Mouse (Mus musculus) MEL (cell line): ENCODE measurements around the gene Kcnk1. TPM values are rescaled to one million over a fixed set of nuclear protein-coding genes. Genes with fewer than 3 reads are reported as not detected.

Source experiments
- DNase-seq: peaks from one replicate; pipeline ENCODE4 v3.0.0; 2011; ENCODE audit warnings: low read depth, low spot score
- H3K27ac ChIP-seq: 2 replicates; pipeline ENCODE4 v1.5.1; 2012; ENCODE audit warnings: low read depth, mild to moderate bottlenecking, control low read depth, low read length, moderate library complexity; ENCODE audit not compliant: control insufficient read depth
- H3K27me3 ChIP-seq, 2 experiments: fragments of 150-350 bp in 1 of 2; sonication (generic) in 1 of 2; 2 replicates each; pipeline ENCODE4 v1.6.1; 2012; ENCODE audit warnings: low read length in 2 of 2, mild to moderate bottlenecking in 2 of 2, improper control_type of control experiment in 1 of 2, moderate library complexity in 1 of 2; ENCODE audit not compliant: insufficient read depth in 2 of 2, control insufficient read depth in 1 of 2
- H3K36me3 ChIP-seq, 2 experiments: 2 replicates each; pipeline ENCODE4 v1.6.1; 2012 to 2014; ENCODE audit warnings: low read length in 2 of 2, improper control_type of control experiment in 1 of 2, inconsistent platforms in 1 of 2, mild to moderate bottlenecking in 1 of 2; ENCODE audit not compliant: insufficient read depth in 2 of 2, control insufficient read depth in 1 of 2
- H3K4me1 ChIP-seq, 2 experiments: fragments of 150-350 bp in 1 of 2; sonication (generic) in 1 of 2; 2 replicates each; pipeline ENCODE4 v1.6.1; 2012; ENCODE audit warnings: low read length in 2 of 2, improper control_type of control experiment in 1 of 2, mild to moderate bottlenecking in 1 of 2; ENCODE audit not compliant: insufficient read depth in 2 of 2, control insufficient read depth in 1 of 2
- H3K4me3 ChIP-seq, 2 experiments: fragments of 150-350 bp in 1 of 2; sonication (generic) in 1 of 2; 2 replicates each; pipeline ENCODE4 v1.5.1; 2012; ENCODE audit warnings: low read depth in 2 of 2, low read length in 2 of 2, mild to moderate bottlenecking in 2 of 2, moderate library complexity in 2 of 2, control low read depth in 1 of 2, improper control_type of control experiment in 1 of 2; ENCODE audit not compliant: control insufficient read depth in 1 of 2, insufficient read depth in 1 of 2
- H3K79me2 ChIP-seq: 2 replicates; pipeline ENCODE4 v1.6.1; 2012; ENCODE audit warnings: mild to moderate bottlenecking, low read length, moderate library complexity; ENCODE audit not compliant: control insufficient read depth, poor library complexity, insufficient read depth
- H3K9ac ChIP-seq: 2 replicates; pipeline ENCODE4 v1.6.1; 2012; ENCODE audit warnings: low read depth, mild to moderate bottlenecking, control low read depth, low read length, moderate library complexity; ENCODE audit not compliant: control insufficient read depth, poor library complexity, severe bottlenecking
- H3K9me3 ChIP-seq: fragments of 150-350 bp; sonication (generic); replicated peaks from 2 replicates; pipeline ENCODE4 v1.6.1; 2012; ENCODE audit warnings: mild to moderate bottlenecking, low read length, improper control_type of control experiment, moderate library complexity; ENCODE audit not compliant: insufficient read depth
- BHLHE40 ChIP-seq: IDR thresholded peaks from 2 replicates; pipeline ENCODE4 v1.6.1; 2012; ENCODE audit warnings: low read depth, mild to moderate bottlenecking, inconsistent platforms, low read length, improper control_type of control experiment, borderline replicate concordance
- CHD1 ChIP-seq: IDR thresholded peaks from 2 replicates; pipeline ENCODE4 v1.6.1; 2012; ENCODE audit warnings: low read depth, mild to moderate bottlenecking, inconsistent platforms, low read length, improper control_type of control experiment
- CHD2 ChIP-seq: IDR thresholded peaks from 2 replicates; pipeline ENCODE4 v1.6.1; 2011; ENCODE audit warnings: low read length, improper control_type of control experiment
- CTCF ChIP-seq, 3 experiments: IDR thresholded peaks in 2 of 3; conservative IDR thresholded peaks in 1 of 3; 2 replicates each; pipeline ENCODE4 v1.5.1; 2011 to 2012; ENCODE audit warnings: low read length in 3 of 3, low read depth in 2 of 3, mild to moderate bottlenecking in 2 of 3, improper control_type of control experiment in 1 of 3, inconsistent platforms in 1 of 3, mixed read lengths in 1 of 3, moderate library complexity in 1 of 3; ENCODE audit not compliant: control insufficient read depth in 1 of 3, insufficient read depth in 1 of 3, poor library complexity in 1 of 3, severe bottlenecking in 1 of 3
- E2F4 ChIP-seq: IDR thresholded peaks from 2 replicates; pipeline ENCODE4 v1.6.1; 2011; ENCODE audit warnings: low read depth, low read length, improper control_type of control experiment, borderline replicate concordance
- ELF1 ChIP-seq: IDR thresholded peaks from 2 replicates; pipeline ENCODE4 v1.6.1; 2014; ENCODE audit warnings: low read depth, mild to moderate bottlenecking, inconsistent platforms, low read length, improper control_type of control experiment, moderate library complexity
- EP300 ChIP-seq, 2 experiments: IDR thresholded peaks; 2 replicates each; pipeline ENCODE4 v1.6.1; 2011; ENCODE audit warnings: improper control_type of control experiment in 2 of 2, low read length in 2 of 2, low read depth in 1 of 2, mild to moderate bottlenecking in 1 of 2
- ETS1 ChIP-seq: IDR thresholded peaks from 2 replicates; pipeline ENCODE4 v1.6.1; 2012; ENCODE audit warnings: low read depth, mild to moderate bottlenecking, inconsistent platforms, low read length, improper control_type of control experiment, moderate library complexity
- GABPA ChIP-seq: IDR thresholded peaks from 2 replicates; pipeline ENCODE4 v1.6.1; 2012; ENCODE audit warnings: low read depth, mild to moderate bottlenecking, inconsistent platforms, low read length, improper control_type of control experiment, moderate library complexity
- GATA1 ChIP-seq: IDR thresholded peaks from 2 replicates; pipeline ENCODE4 v1.6.1; 2011; ENCODE audit warnings: low read depth, low read length, improper control_type of control experiment
- HCFC1 ChIP-seq: IDR thresholded peaks from 2 replicates; pipeline ENCODE4 v1.6.1; 2012; ENCODE audit warnings: low read depth, mild to moderate bottlenecking, inconsistent platforms, low read length, improper control_type of control experiment, moderate library complexity
- MAFK ChIP-seq: IDR thresholded peaks from 2 replicates; pipeline ENCODE4 v1.6.1; 2011; ENCODE audit warnings: low read depth, mild to moderate bottlenecking, low read length, improper control_type of control experiment, borderline replicate concordance
- MAX ChIP-seq: IDR thresholded peaks from 2 replicates; pipeline ENCODE4 v1.6.1; 2011; ENCODE audit warnings: low read length, improper control_type of control experiment
- MAZ ChIP-seq: IDR thresholded peaks from 2 replicates; pipeline ENCODE4 v1.6.1; 2012; ENCODE audit warnings: low read depth, mild to moderate bottlenecking, inconsistent platforms, low read length, improper control_type of control experiment
- MEF2A ChIP-seq: IDR thresholded peaks from 2 replicates; pipeline ENCODE4 v1.6.1; 2014; ENCODE audit warnings: low read depth, mild to moderate bottlenecking, inconsistent platforms, low read length, improper control_type of control experiment; ENCODE audit not compliant: poor library complexity, insufficient replicate concordance, severe bottlenecking; ENCODE audit errors: extremely low read depth
- MXI1 ChIP-seq: IDR thresholded peaks from 2 replicates; pipeline ENCODE4 v1.6.1; 2011; ENCODE audit warnings: mild to moderate bottlenecking, low read depth, low read length, improper control_type of control experiment
- MYC ChIP-seq: IDR thresholded peaks from 2 replicates; pipeline ENCODE4 v1.6.1; 2011; ENCODE audit warnings: low read depth, mild to moderate bottlenecking, low read length, improper control_type of control experiment, moderate library complexity
- NELFE ChIP-seq: IDR thresholded peaks from 2 replicates; pipeline ENCODE4 v1.6.1; 2011; ENCODE audit warnings: low read depth, low read length, improper control_type of control experiment
- NRF1 ChIP-seq: IDR thresholded peaks from 2 replicates; pipeline ENCODE4 v1.6.1; 2014; ENCODE audit warnings: low read depth, mild to moderate bottlenecking, inconsistent platforms, low read length, improper control_type of control experiment, moderate library complexity; ENCODE audit not compliant: poor library complexity, insufficient read depth, severe bottlenecking
- POLR2AphosphoS2 ChIP-seq: IDR thresholded peaks from 2 replicates; pipeline ENCODE4 v1.6.1; 2011; ENCODE audit warnings: low read length, improper control_type of control experiment
- POLR2AphosphoS5 ChIP-seq: IDR thresholded peaks from 2 replicates; pipeline ENCODE4 v1.6.1; 2012; ENCODE audit warnings: low read depth, borderline replicate concordance, mild to moderate bottlenecking, inconsistent platforms, low read length, moderate library complexity, mixed read lengths
- RAD21 ChIP-seq: IDR thresholded peaks from 2 replicates; pipeline ENCODE4 v1.6.1; 2011; ENCODE audit warnings: mild to moderate bottlenecking, low read depth, low read length, improper control_type of control experiment
- RCOR1 ChIP-seq: IDR thresholded peaks from 2 replicates; pipeline ENCODE4 v1.6.1; 2012; ENCODE audit warnings: low read depth, mild to moderate bottlenecking, inconsistent platforms, low read length, improper control_type of control experiment
- SMC3 ChIP-seq: IDR thresholded peaks from 2 replicates; pipeline ENCODE4 v1.6.1; 2011; ENCODE audit warnings: low read depth, low read length, improper control_type of control experiment
- TAL1 ChIP-seq: IDR thresholded peaks from 2 replicates; pipeline ENCODE4 v1.6.1; 2012; ENCODE audit warnings: mild to moderate bottlenecking, inconsistent platforms, low read length, moderate library complexity, mixed read lengths
- TCF12 ChIP-seq: IDR thresholded peaks from 2 replicates; pipeline ENCODE4 v1.6.1; 2014; ENCODE audit warnings: low read depth, mild to moderate bottlenecking, inconsistent platforms, low read length, improper control_type of control experiment, moderate library complexity
- USF1 ChIP-seq: IDR thresholded peaks from 2 replicates; pipeline ENCODE4 v1.6.1; 2014; ENCODE audit warnings: low read depth, mild to moderate bottlenecking, inconsistent platforms, low read length, improper control_type of control experiment, moderate library complexity
- USF2 ChIP-seq, 2 experiments: IDR thresholded peaks; 2 replicates each; pipeline ENCODE4 v1.6.1; 2011 to 2012; ENCODE audit warnings: improper control_type of control experiment in 2 of 2, low read length in 2 of 2, borderline replicate concordance in 1 of 2, inconsistent platforms in 1 of 2, low read depth in 1 of 2, mild to moderate bottlenecking in 1 of 2; ENCODE audit not compliant: insufficient read depth in 1 of 2
- ZC3H11A ChIP-seq: IDR thresholded peaks from 2 replicates; pipeline ENCODE4 v1.6.1; 2012; ENCODE audit warnings: low read depth, mild to moderate bottlenecking, inconsistent platforms, low read length, improper control_type of control experiment
- ZMIZ1 ChIP-seq: IDR thresholded peaks from 2 replicates; pipeline ENCODE4 v1.6.1; 2012; ENCODE audit warnings: low read depth, mild to moderate bottlenecking, inconsistent platforms, low read length, improper control_type of control experiment, moderate library complexity
- polyA plus RNA-seq, 2 experiments: library from polyadenylated mRNA; stranded (reverse) in 1 of 2; unstranded in 1 of 2; fragments of >175 nt in 1 of 2; fragments of >200 nt in 1 of 2; gene quantifications; 2 replicates each; pipeline versions ENCODE4 v1.2.1 to v1.2.4; 2012; ENCODE audit warnings: low replicate concordance in 2 of 2, low read depth in 1 of 2; ENCODE audit not compliant: insufficient read length in 2 of 2, insufficient read depth in 1 of 2, missing spikeins in 1 of 2
- total RNA-seq: library from RNA; depleted of rRNA; stranded (reverse); fragments of 300-350 nt; gene quantifications from 2 replicates; pipeline ENCODE4 v1.2.3, GENCODE M21; 2012

The Kcnk1 gene
- total and polyA plus RNA-seq, 3 experiments, result not detected

GRCm38 (mm10) chr8:125950007-125950940 lies 44.7 kb upstream of the Kcnk1 start:
- Histone ChIP-seq H3K9ac (no peak overlapping the region), H3K4me3 (no peak overlapping the region), H3K27me3 (no peaks in the 10 kb centered on the region), H3K36me3 (no peaks in the 10 kb centered on the region), H3K4me1 (no peaks in the 10 kb centered on the region), H3K79me2 (no peaks in the 10 kb centered on the region), H3K27ac (no peak overlapping the region), H3K9me3 (no peaks in the 10 kb centered on the region)
- TF ChIP-seq USF1 (peak; percentile 61), NRF1 (no peak), SMC3 (peak; percentile 82), MAFK (no peak), MYC (peak; percentile 49; the same call in 1 of the 2 replicates), MEF2A (no peak), E2F4 (no peak), CHD1 (no peak), MXI1 (no peak), MAX (peak; percentile 77; the same call in 1 of the 2 replicates), RAD21 (peak; percentile 87), BHLHE40 (peak; percentile 75; the same call in 1 of the 2 replicates), GATA1 (no peak), ZMIZ1 (no peak), HCFC1 (no peak), CTCF (IDR thresholded peaks at IDR 0.05 in 2 of 3, conservative IDR thresholded peaks at IDR 0.05 in 1 of 3; ENCODE audit: control insufficient read depth in 1 of 3, insufficient read depth in 1 of 3, low read depth in 2 of 3, low read length in 3 of 3, poor library complexity in 1 of 3, severe bottlenecking in 1 of 3) (peak; percentile 71 to 99 (median 88)), TAL1 (no peak), POLR2AphosphoS2 (no peak), USF2 (IDR thresholded peaks at IDR 0.05; ENCODE audit: borderline replicate concordance in 1 of 2, insufficient read depth in 1 of 2, low read depth in 1 of 2, low read length in 2 of 2) (no peak), GABPA (no peak), ETS1 (no peak), NELFE (no peak), ZC3H11A (peak; percentile 53), MAZ (no peak), RCOR1 (no peak), EP300 (IDR thresholded peaks at IDR 0.05; ENCODE audit: low read depth in 1 of 2, low read length in 2 of 2) (no peak), TCF12 (no peak), ELF1 (no peak), CHD2 (no peak), POLR2AphosphoS5 (no peak)
- DNase-seq, result peak; percentile 87
